Mouse (Mus musculus) E14TG2a.4 (cell line): Measurements from ENCODE around the gene Tsga10ip.
A peak's percentile ranks its signal among the peaks of the same experiment; 100 is the strongest.

Experiments used
- CTCF ChIP-seq: conservative IDR thresholded peaks from 2 replicates; pipeline ENCODE4 v1.5.1; 2014; ENCODE audit warnings: low read length
- NANOG ChIP-seq: IDR thresholded peaks from 2 replicates; pipeline ENCODE4 v1.6.1; 2014; ENCODE audit warnings: borderline replicate concordance, low read length, mixed read lengths
- POU5F1 ChIP-seq: IDR thresholded peaks from 2 replicates; pipeline ENCODE4 v1.6.1; 2014; ENCODE audit warnings: low read length, borderline replicate concordance

DNA sequence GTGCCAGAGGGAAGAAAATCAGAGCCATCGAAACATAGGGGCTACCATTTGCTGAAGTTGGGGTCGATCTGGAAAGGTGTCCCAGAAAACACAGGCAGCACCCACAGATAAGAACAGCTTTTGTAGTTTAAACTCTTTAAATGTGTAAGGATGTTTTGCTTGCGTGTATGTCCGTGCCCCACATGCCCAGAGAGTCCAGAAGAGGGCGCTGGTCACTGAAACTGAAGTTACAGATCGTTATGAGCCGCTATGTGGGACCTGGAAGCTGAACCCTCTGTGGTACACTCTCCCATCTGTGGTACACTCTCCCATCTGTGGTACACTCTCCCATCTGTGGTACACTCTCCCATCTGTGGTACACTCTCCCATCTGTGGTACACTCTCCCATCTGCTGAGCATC is 4.8 kb upstream of the Tsga10ip start:
- TF ChIP-seq CTCF = peak; percentile 51
- TF ChIP-seq NANOG = no peak
- no peak for TF ChIP-seq POU5F1
